Mouse (Mus musculus) ES-Bruce4 (cell line): ENCODE measurements around the gene Usf3.

Source experiments
- CTCF ChIP-seq: IDR thresholded peaks from one replicate; pipeline ENCODE4 v1.8.1; 2011; ENCODE audit warnings: low read depth, low read length
- EP300 ChIP-seq: IDR thresholded peaks from 2 replicates; pipeline ENCODE4 v1.6.1; 2011; ENCODE audit warnings: low read depth, low read length; ENCODE audit not compliant: insufficient read depth

- TF ChIP-seq CTCF (no peak), EP300 (no peak)
These were observed 32.9 kb downstream of the Usf3 start for GRCm38 (mm10) chr16:44205973-44206372.
